Mouse (Mus musculus) frontal cortex, adult (tissue): ENCODE measurements around the gene Tex2.
"Not testable (repeated sequence)": the region's sequence is repeated elsewhere in the genome, so short reads cannot be mapped to it uniquely, and the experiment has no call there.

ENCODE experiments used
- ATAC-seq: cut with Nextera tagmentation; 2 replicates; pipeline ENCODE4 v1.9.2; 2017; ENCODE audit warnings: mild to moderate bottlenecking, moderate library complexity, mixed read lengths; ENCODE audit not compliant: low TSS enrichment

The Tex2 gene

GRCm38 (mm10) chr11:106612961-106613637 lies at the start of gene Tex2:
Gene Tex2, minus strand, starts transcription at chr11:106613423.
- ATAC-seq = peak; percentile 93

- no peak for ATAC-seq
These were observed 49.6 kb upstream of the Tex2 start for GRCm38 (mm10) chr11:106662634-106663407.

GRCm38 (mm10) chr11:106660453-106661081 lies 47.3 kb upstream of the Tex2 start:
- no peak for ATAC-seq

GRCm38 (mm10) chr11:106659598-106660295 lies 46.5 kb upstream of the Tex2 start:
- ATAC-seq = no peak

GRCm38 (mm10) chr11:106658051-106658880 lies 45.0 kb upstream of the Tex2 start:
- peak; percentile 84 for ATAC-seq

GRCm38 (mm10) chr11:106656896-106657498 lies 43.8 kb upstream of the Tex2 start:
- not testable (repeated sequence) for ATAC-seq

- ATAC-seq = peak; percentile 57; the same call in 1 of the 2 replicates
These were observed 35.1 kb upstream of the Tex2 start for GRCm38 (mm10) chr11:106648347-106648746.

- no peak for ATAC-seq
These were observed 29.9 kb upstream of the Tex2 start for GRCm38 (mm10) chr11:106642966-106643637.

- ATAC-seq = no peak
These were observed 28.4 kb upstream of the Tex2 start for GRCm38 (mm10) chr11:106641580-106641979.

GRCm38 (mm10) chr11:106640059-106640458 lies 26.8 kb upstream of the Tex2 start:
- no peak for ATAC-seq

GRCm38 (mm10) chr11:106639356-106639692 lies 26.1 kb upstream of the Tex2 start:
- ATAC-seq = no peak

GRCm38 (mm10) chr11:106638551-106639355 lies 25.5 kb upstream of the Tex2 start:
- no peak for ATAC-seq

GRCm38 (mm10) chr11:106637754-106638153 lies 24.5 kb upstream of the Tex2 start:
- ATAC-seq = no peak

- no peak for ATAC-seq
These were observed 22.7 kb upstream of the Tex2 start for GRCm38 (mm10) chr11:106635946-106636345.

GRCm38 (mm10) chr11:106634175-106634574 lies 21.0 kb upstream of the Tex2 start:
- ATAC-seq = not testable (repeated sequence)

- ATAC-seq = no peak
These were observed 20.2 kb upstream of the Tex2 start for GRCm38 (mm10) chr11:106633456-106633855.

GRCm38 (mm10) chr11:106627692-106628091 lies 14.5 kb upstream of the Tex2 start:
- ATAC-seq = peak; percentile 77; the same call in 1 of the 2 replicates

GRCm38 (mm10) chr11:106625577-106625976 lies 12.4 kb upstream of the Tex2 start:
- ATAC-seq = no peak

- no peak for ATAC-seq
These were observed 10.4 kb upstream of the Tex2 start for GRCm38 (mm10) chr11:106623629-106624028.
